Mouse (Mus musculus): ENCODE measurements around the gene Ppp2r5c. TPM values are rescaled to one million over a fixed set of nuclear protein-coding genes. Genes with fewer than 3 reads are reported as not detected.

The Ppp2r5c gene
- polyA plus RNA-seq, 1 experiment from 2014 or later: 168 TPM

DNA sequence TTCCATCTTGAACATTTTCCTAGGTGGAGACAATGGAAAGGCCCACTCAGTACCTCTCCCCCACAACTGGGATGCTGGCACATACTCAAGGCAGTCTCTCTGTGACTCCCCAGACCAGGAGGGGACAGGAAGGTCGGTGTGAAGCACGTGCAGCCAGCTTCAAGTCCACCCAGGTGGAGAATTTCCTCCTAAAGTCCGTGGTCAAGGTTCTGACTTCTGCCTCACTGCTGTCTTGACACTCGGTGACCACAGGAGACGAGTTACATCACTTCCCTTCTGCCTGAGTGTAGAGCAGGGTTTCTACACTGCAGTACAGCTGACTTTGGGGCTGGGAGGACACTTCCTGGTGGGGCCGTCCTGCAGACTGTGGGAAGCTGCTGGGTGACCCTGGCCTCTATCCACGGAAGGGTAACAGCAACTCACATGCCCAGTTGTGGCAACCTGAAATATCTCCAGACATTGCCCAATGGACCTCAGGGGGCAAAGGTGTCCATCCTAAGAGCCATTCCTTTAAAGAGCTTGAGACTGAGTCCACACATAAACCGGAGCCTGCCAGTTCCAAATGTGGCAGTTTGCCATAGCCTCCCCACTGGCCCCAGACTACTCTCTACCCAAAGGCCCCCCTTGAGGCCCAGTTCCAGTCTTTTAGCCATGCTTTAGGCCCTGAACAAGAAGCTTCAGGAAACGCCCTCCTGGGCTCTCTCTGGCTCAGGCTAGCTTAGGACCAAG, 10.1 kb upstream of the Ppp2r5c start:
- WGBS: 62% methylated on average over 9 of the region's 9 CpGs
- ATAC-seq (ENCODE audit: insufficient number of reproducible peaks, insufficient read depth, low FRiP score, low read depth): no peak

DNA sequence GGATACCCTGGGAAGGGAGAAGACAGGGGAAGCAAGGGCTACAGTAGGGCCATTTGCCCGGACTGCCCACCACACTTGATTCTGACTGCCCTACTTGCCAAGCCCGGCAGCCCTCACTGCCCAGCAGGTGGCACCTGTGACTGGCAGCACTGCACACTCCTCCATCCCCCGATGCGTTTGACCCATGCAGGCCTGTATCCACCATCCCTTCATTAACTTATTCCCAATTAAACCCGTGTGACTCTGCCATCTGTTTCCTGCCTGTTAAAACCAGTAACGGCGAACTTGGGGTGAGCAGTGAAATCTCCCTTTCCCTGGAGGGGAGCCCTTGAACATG, 9.6 kb upstream of the Ppp2r5c start:
- no peak overlapping the region for H3K9ac ChIP-seq (replicated peaks; ENCODE audit: low read depth, low read length)
- ATAC-seq (ENCODE audit: insufficient number of reproducible peaks, insufficient read depth, low FRiP score, low read depth): 0 out of 2 replicates have a peak, but pooled peaks have one; percentile 28
- peaks cover 3% of the 10 kb centered on the region; the same call in 1 of the 2 replicates for H3K9me3 ChIP-seq (ENCODE audit: control insufficient read depth, low read depth, low read length)
- no peaks in the 10 kb centered on the region for H3K36me3 ChIP-seq (ENCODE audit: control insufficient read depth, insufficient read depth, low read length)
- H3K4me1 ChIP-seq (ENCODE audit: control insufficient read depth, insufficient read depth, low read length): no peaks in the 10 kb centered on the region
- WGBS: 62% methylated on average over 7 of the region's 7 CpGs
- no peak overlapping the region for H3K27ac ChIP-seq (ENCODE audit: low read length)
- no peak overlapping the region for H3K4me3 ChIP-seq (ENCODE audit: low read depth, low read length)
- H3K27me3 ChIP-seq (ENCODE audit: control insufficient read depth, insufficient read depth, low read length): no peaks in the 10 kb centered on the region
- H3K4me2 ChIP-seq (replicated peaks; ENCODE audit: low read depth, low read length): no peak overlapping the region

More for the DNA sequence above, 10.1 kb upstream of the Ppp2r5c start:
- H3K4me2 ChIP-seq (replicated peaks; ENCODE audit: low read depth, low read length): no peak overlapping the region
- no peak overlapping the region for H3K27ac ChIP-seq (ENCODE audit: low read length)
- peaks cover 3% of the 10 kb centered on the region; the same call in 1 of the 2 replicates for H3K9me3 ChIP-seq (ENCODE audit: control insufficient read depth, low read depth, low read length)
- no peaks in the 10 kb centered on the region for H3K36me3 ChIP-seq (ENCODE audit: control insufficient read depth, insufficient read depth, low read length)
- H3K4me1 ChIP-seq (ENCODE audit: control insufficient read depth, insufficient read depth, low read length): no peaks in the 10 kb centered on the region
- no peaks in the 10 kb centered on the region for H3K27me3 ChIP-seq (ENCODE audit: control insufficient read depth, insufficient read depth, low read length)
- H3K4me3 ChIP-seq (ENCODE audit: low read depth, low read length): no peak overlapping the region
- H3K9ac ChIP-seq (replicated peaks; ENCODE audit: low read depth, low read length): no peak overlapping the region

GRCm38 (mm10) chr12:110438367-110438973, 8.4 kb upstream of the Ppp2r5c start:
- Histone ChIP-seq H3K4me3 (ENCODE audit: low read depth, low read length) (no peak overlapping the region), H3K36me3 (ENCODE audit: control insufficient read depth, insufficient read depth, low read length) (no peaks in the 10 kb centered on the region), H3K4me2 (replicated peaks; ENCODE audit: low read depth, low read length) (no peak overlapping the region), H3K4me1 (ENCODE audit: control insufficient read depth, insufficient read depth, low read length) (no peaks in the 10 kb centered on the region), H3K27me3 (ENCODE audit: control insufficient read depth, insufficient read depth, low read length) (no peaks in the 10 kb centered on the region), H3K9ac (replicated peaks; ENCODE audit: low read depth, low read length) (no peak overlapping the region), H3K9me3 (ENCODE audit: control insufficient read depth, low read depth, low read length) (peaks cover 3% of the 10 kb centered on the region; the same call in 1 of the 2 replicates), H3K27ac (ENCODE audit: low read length) (no peak overlapping the region)
- whole genome bisulfite sequencing: 46% methylated on average over 5 of the region's 5 CpGs
- no peak for ATAC-seq (ENCODE audit: insufficient number of reproducible peaks, insufficient read depth, low FRiP score, low read depth)

DNA sequence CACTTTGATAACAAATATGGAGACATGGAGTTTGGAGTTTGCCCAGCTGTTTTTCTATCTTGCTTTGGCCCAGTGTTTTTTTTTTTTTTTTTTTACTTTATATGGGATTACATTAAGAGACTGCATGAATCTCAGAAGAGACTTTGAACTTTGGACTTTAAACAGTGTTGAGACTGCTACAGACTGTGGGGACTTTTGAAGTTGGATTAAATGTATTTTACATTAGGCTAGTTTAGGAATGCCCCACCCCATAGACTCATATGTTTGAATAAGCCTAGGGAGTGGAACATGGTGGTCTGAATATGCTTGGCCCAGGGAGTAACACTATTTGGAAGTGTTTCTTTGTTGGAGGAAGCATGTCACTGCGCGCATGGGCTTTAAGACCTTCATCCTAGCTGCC, 4.7 kb upstream of the Ppp2r5c start:
- Histone ChIP-seq H3K4me3 (ENCODE audit: low read depth, low read length) (no peak overlapping the region), H3K4me2 (replicated peaks; ENCODE audit: low read depth, low read length) (no peak overlapping the region), H3K27me3 (ENCODE audit: control insufficient read depth, insufficient read depth, low read length) (no peaks in the 10 kb centered on the region), H3K27ac (ENCODE audit: low read length) (no peak overlapping the region), H3K9me3 (ENCODE audit: control insufficient read depth, low read depth, low read length) (peaks cover 3% of the 10 kb centered on the region; the same call in 1 of the 2 replicates), H3K4me1 (ENCODE audit: control insufficient read depth, insufficient read depth, low read length) (no peaks in the 10 kb centered on the region), H3K36me3 (ENCODE audit: control insufficient read depth, insufficient read depth, low read length) (no peaks in the 10 kb centered on the region), H3K9ac (replicated peaks; ENCODE audit: low read depth, low read length) (no peak overlapping the region)
- no peak for ATAC-seq (ENCODE audit: insufficient number of reproducible peaks, insufficient read depth, low FRiP score, low read depth)
- WGBS: 66% methylated on average over 2 of the region's 2 CpGs

- H3K4me1 ChIP-seq (ENCODE audit: control insufficient read depth, insufficient read depth, low read length): 0 out of 2 replicates have a peak, but pooled peaks cover 3% of the 10 kb centered on the region
- H3K27me3 ChIP-seq (ENCODE audit: control insufficient read depth, insufficient read depth, low read length): no peaks in the 10 kb centered on the region
- WGBS: 66% methylated on average over 5 of the region's 5 CpGs
- no peak overlapping the region for H3K4me2 ChIP-seq (replicated peaks; ENCODE audit: low read depth, low read length)
- H3K9ac ChIP-seq (replicated peaks; ENCODE audit: low read depth, low read length): no peak overlapping the region
- no peak for ATAC-seq (ENCODE audit: insufficient number of reproducible peaks, insufficient read depth, low FRiP score, low read depth)
- no peaks in the 10 kb centered on the region for H3K36me3 ChIP-seq (ENCODE audit: control insufficient read depth, insufficient read depth, low read length)
- no peak overlapping the region for H3K27ac ChIP-seq (ENCODE audit: low read length)
- peaks cover 3% of the 10 kb centered on the region; the same call in 1 of the 2 replicates for H3K9me3 ChIP-seq (ENCODE audit: control insufficient read depth, low read depth, low read length)
- no peak overlapping the region for H3K4me3 ChIP-seq (ENCODE audit: low read depth, low read length)
Observed at GRCm38 (mm10) chr12:110444530-110444929, 2.4 kb upstream of the Ppp2r5c start.

GRCm38 (mm10) chr12:110445775-110446174, 1.1 kb upstream of the Ppp2r5c start:
- H3K27me3 ChIP-seq (ENCODE audit: control insufficient read depth, insufficient read depth, low read length): no peaks in the 10 kb centered on the region
- peak overlapping the region; percentile 64 for H3K4me2 ChIP-seq (replicated peaks; ENCODE audit: low read depth, low read length)
- peak overlapping the region; percentile 10; the same call in 1 of the 2 replicates for H3K9ac ChIP-seq (replicated peaks; ENCODE audit: low read depth, low read length)
- no peaks in the 10 kb centered on the region for H3K36me3 ChIP-seq (ENCODE audit: control insufficient read depth, insufficient read depth, low read length)
- 0 out of 2 replicates have a peak, but pooled peaks cover 3% of the 10 kb centered on the region for H3K4me1 ChIP-seq (ENCODE audit: control insufficient read depth, insufficient read depth, low read length)
- peak overlapping the region; percentile 64 for H3K4me3 ChIP-seq (ENCODE audit: low read depth, low read length)
- H3K27ac ChIP-seq (ENCODE audit: low read length): peak overlapping the region; percentile 91; the same call in 1 of the 2 replicates
- no peak for ATAC-seq (ENCODE audit: insufficient number of reproducible peaks, insufficient read depth, low FRiP score, low read depth)
- WGBS: 22% methylated on average over 7 of the region's 7 CpGs
- H3K9me3 ChIP-seq (ENCODE audit: control insufficient read depth, low read depth, low read length): peaks cover under 1% of the 10 kb centered on the region; the same call in 1 of the 2 replicates

GRCm38 (mm10) chr12:110447306-110447705, 386 bp downstream of the Ppp2r5c start:
- H3K27me3 ChIP-seq (ENCODE audit: control insufficient read depth, insufficient read depth, low read length): no peaks in the 10 kb centered on the region

GRCm38 (mm10) chr12:110448767-110449166, 1.8 kb downstream of the Ppp2r5c start:
- no peak for ATAC-seq (ENCODE audit: insufficient number of reproducible peaks, insufficient read depth, low FRiP score, low read depth)
- Histone ChIP-seq H3K9ac (replicated peaks; ENCODE audit: low read depth, low read length) (no peak overlapping the region), H3K9me3 (ENCODE audit: control insufficient read depth, low read depth, low read length) (no peaks in the 10 kb centered on the region), H3K4me1 (ENCODE audit: control insufficient read depth, insufficient read depth, low read length) (0 out of 2 replicates have a peak, but pooled peaks cover 3% of the 10 kb centered on the region), H3K4me2 (replicated peaks; ENCODE audit: low read depth, low read length) (no peak overlapping the region), H3K4me3 (ENCODE audit: low read depth, low read length) (no peak overlapping the region), H3K27ac (ENCODE audit: low read length) (no peak overlapping the region), H3K27me3 (ENCODE audit: control insufficient read depth, insufficient read depth, low read length) (no peaks in the 10 kb centered on the region), H3K36me3 (ENCODE audit: control insufficient read depth, insufficient read depth, low read length) (no peaks in the 10 kb centered on the region)
- 90% methylated on average over 10 of the region's 10 CpGs for WGBS

More at GRCm38 (mm10) chr12:110447306-110447705, 386 bp downstream of the Ppp2r5c start:
- 0 out of 2 replicates have a peak, but pooled peaks cover 3% of the 10 kb centered on the region for H3K4me1 ChIP-seq (ENCODE audit: control insufficient read depth, insufficient read depth, low read length)
- peak overlapping the region; percentile 73 for H3K9ac ChIP-seq (replicated peaks; ENCODE audit: low read depth, low read length)
- peak; percentile 39; the same call in 1 of the 2 replicates for ATAC-seq (ENCODE audit: insufficient number of reproducible peaks, insufficient read depth, low FRiP score, low read depth)
- 1% methylated on average over 39 of the region's 39 CpGs for WGBS
- H3K27ac ChIP-seq (ENCODE audit: low read length): no peak overlapping the region; the same call in 1 of the 2 replicates
- peak overlapping the region; percentile 64 for H3K4me3 ChIP-seq (ENCODE audit: low read depth, low read length)
- H3K36me3 ChIP-seq (ENCODE audit: control insufficient read depth, insufficient read depth, low read length): no peaks in the 10 kb centered on the region
- H3K4me2 ChIP-seq (replicated peaks; ENCODE audit: low read depth, low read length): peak overlapping the region; percentile 70
- H3K9me3 ChIP-seq (ENCODE audit: control insufficient read depth, low read depth, low read length): no peaks in the 10 kb centered on the region
